Mouse (Mus musculus) cortical plate, adult 2 months (tissue): Measurements from ENCODE around the gene Wfs1.

Source experiments
- CTCF ChIP-seq: fragments of 200-500 bp; IDR thresholded peaks from 2 replicates; pipeline ENCODE4 v1.5.1; 2011; ENCODE audit warnings: mild to moderate bottlenecking, control low read depth, low read length; ENCODE audit not compliant: insufficient read depth; ENCODE audit errors: extremely low read depth
- POLR2A ChIP-seq: fragments of 200-500 bp; IDR thresholded peaks from 2 replicates; pipeline ENCODE4 v1.6.1; 2011; ENCODE audit warnings: mild to moderate bottlenecking, low read length, control low read depth; ENCODE audit not compliant: insufficient read depth; ENCODE audit errors: extremely low read depth

DNA sequence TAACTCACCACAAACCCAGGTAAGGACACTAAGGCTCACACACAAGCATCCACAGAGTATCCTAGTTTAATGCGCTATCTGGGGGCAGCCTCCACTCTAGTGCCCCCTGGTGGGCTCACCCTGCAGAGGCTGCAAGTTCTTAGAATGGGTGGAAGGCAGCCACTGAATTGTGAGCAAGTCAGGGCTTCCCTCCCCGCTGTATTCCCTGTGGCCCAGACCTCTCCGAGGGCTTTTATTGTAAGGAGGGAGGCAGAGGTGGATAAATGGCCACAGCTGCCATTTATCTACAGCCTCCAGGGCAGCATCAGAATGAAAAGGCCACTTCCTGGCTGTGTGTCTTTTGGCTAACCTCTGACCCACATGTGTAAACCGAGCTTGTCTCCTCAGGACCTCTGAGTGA, 33.6 kb downstream of the Wfs1 start:
- TF ChIP-seq CTCF (peak; percentile 57), POLR2A (no peak)
